Mouse (Mus musculus) frontal cortex, postnatal 10 days (tissue): ENCODE measurements around the gene Galnt18.

Experiments used
- DNase-seq, 2 experiments: peaks; one replicate each; pipeline ENCODE4 v3.0.0; 2022; ENCODE audit warnings: low spot score in 2 of 2, mixed read lengths in 1 of 2

Gene Galnt18

GRCm38 (mm10) chr7:111563316-111564110, 216.3 kb downstream of the Galnt18 start:
- no peak for DNase-seq

- DNase-seq: no peak
These were observed 219.7 kb downstream of the Galnt18 start for GRCm38 (mm10) chr7:111560097-111560496.

GRCm38 (mm10) chr7:111559011-111559410, 220.8 kb downstream of the Galnt18 start:
- DNase-seq: no peak

- DNase-seq: no peak
These were observed 228.8 kb downstream of the Galnt18 start for GRCm38 (mm10) chr7:111550987-111551386.

GRCm38 (mm10) chr7:111547069-111547468, 232.7 kb downstream of the Galnt18 start:
- DNase-seq: peak in 1 of 2 experiments; percentile 29

GRCm38 (mm10) chr7:111545614-111546013, 234.2 kb downstream of the Galnt18 start:
- DNase-seq: no peak

GRCm38 (mm10) chr7:111537946-111538345, 241.8 kb downstream of the Galnt18 start:
- no peak for DNase-seq

- DNase-seq: no peak
These were observed 244.9 kb downstream of the Galnt18 start for GRCm38 (mm10) chr7:111534826-111535405.

GRCm38 (mm10) chr7:111528961-111529643, 250.7 kb downstream of the Galnt18 start:
- DNase-seq: no peak

GRCm38 (mm10) chr7:111528462-111528861, 251.3 kb downstream of the Galnt18 start:
- DNase-seq: no peak

GRCm38 (mm10) chr7:111520881-111521280, 258.9 kb downstream of the Galnt18 start:
- no peak for DNase-seq

GRCm38 (mm10) chr7:111518581-111519242, 261.1 kb downstream of the Galnt18 start:
- no peak for DNase-seq

GRCm38 (mm10) chr7:111516882-111517281, 262.9 kb downstream of the Galnt18 start:
- no peak for DNase-seq

- no peak for DNase-seq
These were observed 264.3 kb downstream of the Galnt18 start for GRCm38 (mm10) chr7:111515471-111515870.

- no peak for DNase-seq
These were observed 270.5 kb downstream of the Galnt18 start for GRCm38 (mm10) chr7:111509167-111509854.

- DNase-seq: no peak
These were observed 279.2 kb downstream of the Galnt18 start for GRCm38 (mm10) chr7:111500616-111501015.

- no peak for DNase-seq
These were observed 280.5 kb downstream of the Galnt18 start for GRCm38 (mm10) chr7:111499255-111499790.

- DNase-seq: no peak
These were observed 282.6 kb downstream of the Galnt18 start for GRCm38 (mm10) chr7:111497191-111497590.

- no peak for DNase-seq
These were observed 287.4 kb downstream of the Galnt18 start for GRCm38 (mm10) chr7:111492242-111492949.

- no peak for DNase-seq
These were observed 288.2 kb downstream of the Galnt18 start for GRCm38 (mm10) chr7:111491566-111491965.
